Mouse (Mus musculus) MEL (cell line): ENCODE results near the gene Ghrl.

Source experiments
- CHD1 ChIP-seq: IDR thresholded peaks from 2 replicates; pipeline ENCODE4 v1.6.1; 2012; ENCODE audit warnings: low read depth, mild to moderate bottlenecking, inconsistent platforms, low read length, improper control_type of control experiment
- CTCF ChIP-seq, 3 experiments: IDR thresholded peaks in 2 of 3; conservative IDR thresholded peaks in 1 of 3; 2 replicates each; pipeline ENCODE4 v1.5.1; 2011 to 2012; ENCODE audit warnings: low read length in 3 of 3, low read depth in 2 of 3, mild to moderate bottlenecking in 2 of 3, improper control_type of control experiment in 1 of 3, inconsistent platforms in 1 of 3, mixed read lengths in 1 of 3, moderate library complexity in 1 of 3; ENCODE audit not compliant: control insufficient read depth in 1 of 3, insufficient read depth in 1 of 3, poor library complexity in 1 of 3, severe bottlenecking in 1 of 3
- GATA1 ChIP-seq: IDR thresholded peaks from 2 replicates; pipeline ENCODE4 v1.6.1; 2011; ENCODE audit warnings: low read depth, low read length, improper control_type of control experiment
- HCFC1 ChIP-seq: IDR thresholded peaks from 2 replicates; pipeline ENCODE4 v1.6.1; 2012; ENCODE audit warnings: low read depth, mild to moderate bottlenecking, inconsistent platforms, low read length, improper control_type of control experiment, moderate library complexity
- POLR2A ChIP-seq, 2 experiments: IDR thresholded peaks; 2 replicates each; pipeline ENCODE4 v1.6.1; 2011 to 2012; ENCODE audit warnings: low read length in 2 of 2, mild to moderate bottlenecking in 2 of 2, control low read depth in 1 of 2, improper control_type of control experiment in 1 of 2, low read depth in 1 of 2, moderate library complexity in 1 of 2; ENCODE audit not compliant: control insufficient read depth in 1 of 2, insufficient read depth in 1 of 2, poor library complexity in 1 of 2
- RCOR1 ChIP-seq: IDR thresholded peaks from 2 replicates; pipeline ENCODE4 v1.6.1; 2012; ENCODE audit warnings: low read depth, mild to moderate bottlenecking, inconsistent platforms, low read length, improper control_type of control experiment

DNA sequence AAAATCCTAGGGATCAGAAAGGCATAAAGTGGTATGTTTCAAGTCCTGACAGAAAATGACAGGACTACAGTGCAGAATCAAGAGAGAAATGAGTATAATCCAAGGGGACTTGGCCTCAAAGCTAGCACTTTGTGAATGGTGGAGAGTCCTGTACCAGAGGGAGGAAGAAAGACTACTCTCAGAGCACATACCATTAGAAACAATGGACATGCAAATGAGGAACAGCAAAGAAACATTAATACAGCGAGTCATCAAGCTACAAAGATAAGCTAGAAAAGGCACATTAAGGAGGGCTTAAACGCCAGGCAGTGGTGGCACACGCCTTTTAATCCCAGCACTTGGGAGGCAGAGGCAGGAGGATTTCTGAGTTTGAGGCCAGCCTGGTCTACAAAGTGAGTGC is 11.6 kb upstream of the Ghrl start:
- TF ChIP-seq GATA1, result 0 out of 2 replicates have a peak, but pooled peaks have one; percentile 46
- no peak for TF ChIP-seq CHD1
- TF ChIP-seq HCFC1, result no peak
- TF ChIP-seq POLR2A (IDR thresholded peaks at IDR 0.05; ENCODE audit: control insufficient read depth in 1 of 2, insufficient read depth in 1 of 2, low read depth in 1 of 2, low read length in 2 of 2, poor library complexity in 1 of 2), result no peak; a peak in 1 of 4 replicates
- TF ChIP-seq CTCF (IDR thresholded peaks at IDR 0.05 in 2 of 3, conservative IDR thresholded peaks at IDR 0.05 in 1 of 3; ENCODE audit: control insufficient read depth in 1 of 3, insufficient read depth in 1 of 3, low read depth in 2 of 3, low read length in 3 of 3, poor library complexity in 1 of 3, severe bottlenecking in 1 of 3), result no peak
- TF ChIP-seq RCOR1, result no peak
